Mouse (Mus musculus) lung, embryonic 14.5 days (tissue): ENCODE results near the gene Iqsec1. TPM values are rescaled to one million over a fixed set of nuclear protein-coding genes. Genes with fewer than 3 reads are reported as not detected.

Experiments used
- ATAC-seq: fragments of 200-750 bp; cut with Nextera tagmentation; 2 replicates; pipeline ENCODE4 v1.8.0; 2017; ENCODE audit warnings: mild to moderate bottlenecking, moderate TSS enrichment, moderate library complexity; ENCODE audit not compliant: insufficient read depth
- DNase-seq: peaks from one replicate; pipeline ENCODE4 v3.0.0-alpha.2; 2015
- H3K27ac ChIP-seq: fragments of 300-500 bp; sonication (generic); 2 replicates; pipeline ENCODE4 v1.5.1; 2014; ENCODE audit warnings: low read depth, mild to moderate bottlenecking, moderate library complexity
- H3K27me3 ChIP-seq: fragments of 300-500 bp; sonication (generic); 2 replicates; pipeline ENCODE4 v1.6.1; 2014; ENCODE audit warnings: low read length, control low read depth; ENCODE audit not compliant: insufficient read depth
- H3K36me3 ChIP-seq: fragments of 300-500 bp; sonication (generic); 2 replicates; pipeline ENCODE4 v1.6.1; 2014; ENCODE audit warnings: control low read depth; ENCODE audit not compliant: insufficient read depth
- H3K4me1 ChIP-seq: fragments of 300-500 bp; sonication (generic); 2 replicates; pipeline ENCODE4 v1.6.1; 2014; ENCODE audit warnings: antibody characterized with exemption, control low read depth; ENCODE audit not compliant: insufficient read depth
- H3K4me2 ChIP-seq: fragments of 300-500 bp; sonication (generic); 2 replicates; pipeline ENCODE4 v1.6.1; 2014; ENCODE audit warnings: mild to moderate bottlenecking
- H3K4me3 ChIP-seq: fragments of 300-500 bp; sonication (generic); 2 replicates; pipeline ENCODE4 v1.5.1; 2014; ENCODE audit warnings: low read depth, low read length
- H3K9ac ChIP-seq: fragments of 300-500 bp; sonication (generic); 2 replicates; pipeline ENCODE4 v1.6.1; 2014
- H3K9me3 ChIP-seq: fragments of 300-500 bp; sonication (generic); 2 replicates; pipeline ENCODE4 v1.6.1; 2016; ENCODE audit warnings: low read depth, low read length, control low read depth
- CTCF ChIP-seq: IDR thresholded peaks from 2 replicates; pipeline ENCODE4 v1.5.1; 2016; ENCODE audit warnings: antibody characterized with exemption, low read depth
- WGBS: fragments of 180-500 bp; shearing (Covaris S2); extraction: QIAGEN DNeasy Blood & Tissue Kit; methylation state at CpG from one replicate; pipeline ENCODE4 v1.1.7; 2014; 5-methylcytosine and 5-hydroxymethylcytosine counted together
- polyA plus RNA-seq: library from polyadenylated mRNA; unstranded; fragments of >200 nt; fragmentation: Nextera tagmentation; extraction: Ambion mirVana; gene quantifications from 2 replicates; pipeline ENCODE4 v1.2.1, GENCODE M21; 2014

Gene Iqsec1
- polyA plus RNA-seq, 1 experiment from 2014 or later: 15.8 TPM

DNA sequence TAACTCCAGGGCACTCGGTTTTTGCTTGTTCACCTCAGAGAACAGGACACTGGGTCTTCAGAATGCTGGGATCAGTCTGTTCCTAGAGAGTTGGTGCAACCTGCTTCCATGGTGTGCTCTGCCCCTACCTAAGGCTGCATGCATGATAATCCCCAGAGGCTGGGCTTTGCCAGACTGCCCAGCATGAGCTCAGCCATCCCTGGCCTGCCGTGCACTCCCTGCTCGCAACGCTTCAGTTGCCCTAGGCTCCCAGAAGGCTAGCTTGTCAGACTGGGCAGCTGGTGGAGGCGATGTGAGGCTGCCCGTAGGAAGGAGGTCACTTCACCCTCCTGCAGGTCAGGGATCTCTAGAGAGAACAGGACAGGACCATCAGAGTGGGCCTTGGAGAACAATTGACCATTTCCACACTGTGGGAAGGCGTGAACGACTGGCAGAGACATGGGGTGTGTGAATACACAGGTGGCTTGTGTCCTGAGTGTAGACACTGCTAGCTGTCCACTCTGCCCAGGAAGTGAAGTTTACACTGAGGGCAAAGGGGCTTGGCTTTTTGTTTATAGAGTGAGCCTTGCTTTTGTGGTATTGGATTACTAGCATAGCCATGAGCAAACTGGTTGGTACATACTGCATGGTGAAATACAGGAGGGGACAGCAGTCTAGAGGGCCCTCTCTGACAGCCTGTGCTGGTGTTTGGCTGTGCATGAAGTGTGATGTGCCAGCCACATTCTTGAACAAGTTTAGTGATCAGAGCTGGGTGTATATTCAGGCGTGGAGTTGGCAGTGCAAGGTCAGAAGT, 367.5 kb downstream of the Iqsec1 start:
- Histone ChIP-seq H3K4me3 (no peak overlapping the region), H3K9me3 (no peaks in the 10 kb centered on the region), H3K4me2 (peak overlapping the region; percentile 0; the same call in 1 of the 2 replicates), H3K36me3 (no peaks in the 10 kb centered on the region), H3K27ac (no peak overlapping the region), H3K9ac (no peak overlapping the region), H3K4me1 (peaks cover 17% of the 10 kb centered on the region), H3K27me3 (no peaks in the 10 kb centered on the region)
- WGBS: 43% methylated on average over 9 of the region's 9 CpGs
- DNase-seq (no peak), ATAC-seq (peak; percentile 32; the same call in 1 of the 2 replicates)
- no peak for TF ChIP-seq CTCF

DNA sequence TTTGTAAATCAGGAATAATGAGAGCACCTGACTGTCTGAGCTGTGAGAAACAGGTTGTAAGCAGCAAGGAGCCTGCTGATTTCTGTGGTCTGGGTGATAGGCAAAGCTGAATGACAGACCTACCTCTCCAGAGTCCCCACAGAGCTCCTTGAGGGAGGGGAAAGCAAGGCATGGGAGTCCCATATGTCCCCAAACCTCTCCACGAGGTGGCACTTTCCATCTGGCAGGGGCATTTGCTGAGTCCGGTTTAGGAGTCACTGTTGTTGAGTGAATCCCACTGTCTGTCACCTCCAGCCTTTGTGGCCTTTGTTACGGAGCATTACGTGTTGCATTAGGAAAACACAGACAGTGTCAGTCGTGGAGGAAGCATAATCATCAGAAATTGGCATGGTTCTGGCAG, 368.5 kb downstream of the Iqsec1 start:
- Histone ChIP-seq H3K9me3 (no peaks in the 10 kb centered on the region), H3K9ac (no peak overlapping the region), H3K27ac (no peak overlapping the region), H3K27me3 (no peaks in the 10 kb centered on the region), H3K4me3 (no peak overlapping the region; the same call in 1 of the 2 replicates), H3K4me2 (no peak overlapping the region), H3K36me3 (no peaks in the 10 kb centered on the region), H3K4me1 (peaks cover 17% of the 10 kb centered on the region)
- no peak for TF ChIP-seq CTCF
- ATAC-seq (no peak), DNase-seq (no peak)
- 63% methylated on average over 5 of the region's 5 CpGs for WGBS

DNA sequence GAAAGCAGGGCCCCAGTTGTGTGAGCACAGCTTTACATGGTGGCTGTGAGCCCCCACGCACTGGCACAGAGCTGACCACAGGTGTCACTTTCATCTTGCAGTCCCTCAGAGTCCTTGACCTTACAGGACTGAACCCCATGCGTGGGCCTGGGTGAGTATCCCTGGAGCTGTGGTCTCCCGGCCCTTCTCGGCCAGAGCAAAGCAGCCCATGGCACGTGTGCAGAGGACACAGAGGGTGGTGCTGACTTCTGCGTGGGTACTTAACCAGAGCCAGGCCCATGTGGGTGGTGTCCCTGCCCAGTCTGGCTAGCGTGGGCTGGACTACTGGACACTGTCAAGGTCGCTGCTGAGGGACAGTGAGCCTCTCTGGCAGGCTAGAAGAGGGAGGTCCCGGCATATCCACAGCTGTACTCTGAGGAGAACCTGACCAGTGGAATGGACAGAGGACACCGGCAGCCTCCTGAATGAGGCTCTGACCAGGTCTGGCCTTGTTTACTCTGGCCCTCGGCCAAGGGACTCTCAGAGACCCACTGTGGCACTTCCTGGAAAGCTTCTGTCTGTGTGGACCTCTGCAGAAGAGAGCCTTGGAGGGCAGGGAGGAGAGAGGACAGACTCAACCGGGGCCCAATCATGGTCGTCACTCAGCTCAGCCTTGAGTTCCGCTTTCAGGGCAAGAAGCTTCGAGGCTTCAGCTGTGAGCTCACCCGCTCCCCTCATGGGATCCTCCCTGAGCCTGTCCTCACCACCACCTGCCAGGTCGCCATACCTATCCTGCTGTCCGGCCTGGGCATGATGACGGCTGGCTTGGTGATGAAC, 369.5 kb downstream of the Iqsec1 start:
- no peak overlapping the region for H3K27ac ChIP-seq
- TF ChIP-seq CTCF: no peak
- no peak overlapping the region; the same call in 1 of the 2 replicates for H3K4me3 ChIP-seq
- H3K9ac ChIP-seq: peak overlapping the region; percentile 23; the same call in 1 of the 2 replicates
- H3K27me3 ChIP-seq: no peaks in the 10 kb centered on the region
- H3K4me2 ChIP-seq: peak overlapping the region; percentile 29; the same call in 1 of the 2 replicates
- H3K4me1 ChIP-seq: peaks cover 17% of the 10 kb centered on the region
- WGBS: 57% methylated on average over 19 of the region's 19 CpGs
- no peak for ATAC-seq
- DNase-seq: peak; percentile 34
- no peaks in the 10 kb centered on the region for H3K36me3 ChIP-seq
- no peaks in the 10 kb centered on the region for H3K9me3 ChIP-seq

DNA sequence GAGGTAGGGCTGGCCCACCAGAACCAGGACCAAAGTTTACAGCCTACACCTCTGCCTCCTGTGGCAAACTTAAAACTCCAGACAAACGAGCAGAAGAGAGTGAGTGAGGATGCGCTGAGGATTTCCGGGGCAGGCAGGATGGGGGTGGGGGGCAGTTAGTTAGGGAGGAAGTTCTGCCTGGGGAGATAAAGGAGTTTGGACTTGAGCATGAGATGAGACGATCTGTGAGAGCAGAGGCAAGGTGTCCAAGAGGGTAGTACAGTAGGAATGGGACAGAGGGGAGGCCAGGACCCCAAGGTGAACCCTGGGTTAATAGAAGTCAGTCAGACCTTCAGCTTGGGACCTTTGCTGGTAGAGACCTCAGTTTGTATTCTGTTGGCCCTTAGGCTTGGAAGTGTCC, 370.2 kb downstream of the Iqsec1 start:
- DNase-seq (no peak), ATAC-seq (no peak)
- H3K9me3 ChIP-seq: no peaks in the 10 kb centered on the region
- H3K9ac ChIP-seq: no peak overlapping the region; the same call in 1 of the 2 replicates
- no peaks in the 10 kb centered on the region for H3K36me3 ChIP-seq
- TF ChIP-seq CTCF: no peak
- 58% methylated on average over 4 of the region's 4 CpGs for WGBS
- no peak overlapping the region for H3K27ac ChIP-seq
- no peaks in the 10 kb centered on the region for H3K27me3 ChIP-seq
- H3K4me1 ChIP-seq: peaks cover 17% of the 10 kb centered on the region
- H3K4me3 ChIP-seq: no peak overlapping the region
- H3K4me2 ChIP-seq: peak overlapping the region; percentile 5; the same call in 1 of the 2 replicates

DNA sequence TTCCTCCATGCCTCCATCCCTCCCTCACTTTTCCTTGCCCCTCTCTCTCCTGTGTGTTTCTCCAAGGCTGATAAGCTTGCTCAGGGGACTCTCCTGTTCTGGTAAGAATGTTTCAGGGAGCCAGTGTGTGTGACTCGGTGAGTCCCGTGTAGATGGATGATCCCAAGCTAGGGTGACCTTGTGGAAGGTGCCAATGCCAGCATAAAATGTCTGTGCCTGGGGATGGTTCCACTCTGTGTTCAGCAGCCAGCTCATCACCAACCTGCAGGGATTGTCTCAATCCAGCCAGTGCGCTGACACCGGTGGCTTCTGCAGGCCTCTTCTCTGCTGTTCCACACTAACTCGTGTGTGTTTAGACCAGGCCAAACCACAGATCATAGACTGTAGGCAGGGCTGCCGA, 372.0 kb downstream of the Iqsec1 start:
- H3K4me3 ChIP-seq: no peak overlapping the region
- H3K4me2 ChIP-seq: no peak overlapping the region
- WGBS: 78% methylated on average over 6 of the region's 6 CpGs
- no peaks in the 10 kb centered on the region for H3K9me3 ChIP-seq
- no peaks in the 10 kb centered on the region for H3K27me3 ChIP-seq
- peaks cover 8% of the 10 kb centered on the region for H3K4me1 ChIP-seq
- TF ChIP-seq CTCF: no peak
- no peak overlapping the region for H3K9ac ChIP-seq
- DNase-seq (no peak), ATAC-seq (no peak)
- no peak overlapping the region for H3K27ac ChIP-seq
- H3K36me3 ChIP-seq: no peaks in the 10 kb centered on the region

DNA sequence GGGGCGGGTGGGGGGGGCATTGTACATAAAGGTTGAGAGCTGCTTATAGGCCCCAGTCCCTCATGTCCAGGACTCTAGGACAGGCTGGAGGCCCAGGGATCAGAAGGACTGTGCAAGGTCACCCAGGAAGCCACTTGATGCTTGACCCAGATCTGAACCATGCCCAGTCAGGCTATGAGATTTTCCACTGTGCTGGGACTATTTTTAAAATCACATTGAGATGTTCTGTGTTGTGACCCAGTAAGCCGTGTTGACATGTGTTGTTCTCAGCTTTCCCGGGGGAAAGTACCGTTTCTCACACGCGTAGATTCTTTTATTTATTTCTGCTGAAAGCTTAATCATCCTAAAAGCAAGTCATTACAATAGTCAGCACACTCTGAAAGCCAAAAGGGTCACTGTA, 372.5 kb downstream of the Iqsec1 start:
- Histone ChIP-seq H3K9me3 (no peaks in the 10 kb centered on the region), H3K4me2 (no peak overlapping the region), H3K4me1 (peaks cover 8% of the 10 kb centered on the region), H3K4me3 (no peak overlapping the region), H3K36me3 (no peaks in the 10 kb centered on the region), H3K27ac (no peak overlapping the region), H3K27me3 (no peaks in the 10 kb centered on the region), H3K9ac (no peak overlapping the region)
- 77% methylated on average over 6 of the region's 6 CpGs for WGBS
- no peak for TF ChIP-seq CTCF
- ATAC-seq (no peak), DNase-seq (no peak)

DNA sequence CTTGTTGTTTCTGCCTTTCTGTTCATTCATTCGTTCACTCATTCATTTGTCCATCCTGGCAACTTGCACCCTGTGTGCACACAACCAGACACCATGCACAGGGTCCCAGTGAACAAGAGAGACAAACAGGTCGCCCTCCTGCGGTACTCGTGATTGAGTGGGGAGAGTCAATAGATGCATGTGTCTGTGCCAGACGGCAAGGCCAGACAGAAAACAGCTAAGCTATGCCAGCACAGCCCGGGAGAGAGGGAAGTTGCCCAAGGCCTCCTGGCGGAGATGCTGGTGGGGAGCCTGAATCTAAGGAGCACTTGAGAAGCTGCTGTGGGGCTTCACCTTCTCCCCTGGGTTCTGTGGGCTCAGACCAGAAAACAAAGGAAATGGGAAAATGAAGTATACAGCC, 373.1 kb downstream of the Iqsec1 start:
- H3K27me3 ChIP-seq: no peaks in the 10 kb centered on the region
- TF ChIP-seq CTCF: no peak
- ATAC-seq: no peak
- no peaks in the 10 kb centered on the region for H3K9me3 ChIP-seq
- 67% methylated on average over 7 of the region's 7 CpGs for WGBS
- H3K27ac ChIP-seq: no peak overlapping the region
- peaks cover 8% of the 10 kb centered on the region for H3K4me1 ChIP-seq
- H3K9ac ChIP-seq: no peak overlapping the region
- H3K36me3 ChIP-seq: no peaks in the 10 kb centered on the region
- DNase-seq: no peak
- H3K4me2 ChIP-seq: no peak overlapping the region
- no peak overlapping the region for H3K4me3 ChIP-seq
